Mouse (Mus musculus): ENCODE results near the gene Zfp750. TPM values are rescaled to one million over a fixed set of nuclear protein-coding genes. Genes with fewer than 3 reads are reported as not detected.

Gene Zfp750
- polyA plus RNA-seq, 1 experiment from 2014 or later, result 1.4 TPM

GRCm38 (mm10) chr11:121524191-121524590, 5.1 kb upstream of the Zfp750 start:
- H3K27ac ChIP-seq, result no peak overlapping the region
- WGBS, result 89% methylated on average over 7 of the region's 7 CpGs
- no peak overlapping the region for H3K4me3 ChIP-seq
- H3K27me3 ChIP-seq (ENCODE audit: low read depth, poor library complexity, severe bottlenecking), result no peaks in the 10 kb centered on the region
- H3K36me3 ChIP-seq, result no peaks in the 10 kb centered on the region
- no peaks in the 10 kb centered on the region for H3K9me3 ChIP-seq (replicated peaks)
- DNase-seq (ENCODE audit: low spot score), result no peak
- H3K4me1 ChIP-seq, result 0 out of 2 replicates have a peak, but pooled peaks cover 3% of the 10 kb centered on the region

- Histone ChIP-seq H3K27me3 (ENCODE audit: low read depth, poor library complexity, severe bottlenecking) (no peaks in the 10 kb centered on the region), H3K27ac (no peak overlapping the region), H3K36me3 (no peaks in the 10 kb centered on the region), H3K4me3 (no peak overlapping the region), H3K4me1 (0 out of 2 replicates have a peak, but pooled peaks cover 4% of the 10 kb centered on the region), H3K9me3 (replicated peaks) (no peaks in the 10 kb centered on the region)
- no peak for DNase-seq (ENCODE audit: low spot score)
- 89% methylated on average over 4 of the region's 4 CpGs for WGBS
Measured at GRCm38 (mm10) chr11:121522156-121522762, 3.1 kb upstream of the Zfp750 start.

GRCm38 (mm10) chr11:121520761-121521160, 1.6 kb upstream of the Zfp750 start:
- no peak overlapping the region for H3K4me3 ChIP-seq
- no peaks in the 10 kb centered on the region for H3K27me3 ChIP-seq (ENCODE audit: low read depth, poor library complexity, severe bottlenecking)
- 0 out of 2 replicates have a peak, but pooled peaks cover 4% of the 10 kb centered on the region for H3K4me1 ChIP-seq
- no peak for DNase-seq (ENCODE audit: low spot score)
- no peaks in the 10 kb centered on the region for H3K36me3 ChIP-seq
- H3K9me3 ChIP-seq (replicated peaks), result no peaks in the 10 kb centered on the region
- no peak overlapping the region for H3K27ac ChIP-seq
- 86% methylated on average over 2 of the region's 2 CpGs for WGBS

GRCm38 (mm10) chr11:121519703-121520102, 570 bp upstream of the Zfp750 start:
- no peak overlapping the region for H3K4me3 ChIP-seq
- no peaks in the 10 kb centered on the region for H3K36me3 ChIP-seq
- no peak overlapping the region for H3K27ac ChIP-seq
- H3K27me3 ChIP-seq (ENCODE audit: low read depth, poor library complexity, severe bottlenecking), result no peaks in the 10 kb centered on the region
- H3K4me1 ChIP-seq, result 0 out of 2 replicates have a peak, but pooled peaks cover 4% of the 10 kb centered on the region
- no peak for DNase-seq (ENCODE audit: low spot score)
- WGBS, result 83% methylated on average over 7 of the region's 7 CpGs
- H3K9me3 ChIP-seq (replicated peaks), result no peaks in the 10 kb centered on the region

- no peak for DNase-seq (ENCODE audit: low spot score)
- 0 out of 2 replicates have a peak, but pooled peaks cover 4% of the 10 kb centered on the region for H3K4me1 ChIP-seq
- no peak overlapping the region for H3K27ac ChIP-seq
- H3K4me3 ChIP-seq, result no peak overlapping the region
- WGBS, result 82% methylated on average over 17 of the region's 17 CpGs
- no peaks in the 10 kb centered on the region for H3K36me3 ChIP-seq
- no peaks in the 10 kb centered on the region for H3K27me3 ChIP-seq (ENCODE audit: low read depth, poor library complexity, severe bottlenecking)
- H3K9me3 ChIP-seq (replicated peaks), result no peaks in the 10 kb centered on the region
Measured at GRCm38 (mm10) chr11:121517687-121518465, 1.3 kb downstream of the Zfp750 start.

GRCm38 (mm10) chr11:121516906-121517305, 2.2 kb downstream of the Zfp750 start:
- WGBS, result 90% methylated on average over 3 of the region's 3 CpGs
- Histone ChIP-seq H3K4me3 (no peak overlapping the region), H3K27ac (no peak overlapping the region), H3K27me3 (ENCODE audit: low read depth, poor library complexity, severe bottlenecking) (no peaks in the 10 kb centered on the region), H3K4me1 (0 out of 2 replicates have a peak, but pooled peaks cover 4% of the 10 kb centered on the region), H3K36me3 (no peaks in the 10 kb centered on the region), H3K9me3 (replicated peaks) (no peaks in the 10 kb centered on the region)
- DNase-seq (ENCODE audit: low spot score), result no peak

- no peaks in the 10 kb centered on the region for H3K36me3 ChIP-seq
- H3K4me1 ChIP-seq, result 0 out of 2 replicates have a peak, but pooled peaks cover 4% of the 10 kb centered on the region
- H3K27me3 ChIP-seq (ENCODE audit: low read depth, poor library complexity, severe bottlenecking), result no peaks in the 10 kb centered on the region
- H3K9me3 ChIP-seq (replicated peaks), result no peaks in the 10 kb centered on the region
- WGBS, result 88% methylated on average over 9 of the region's 9 CpGs
- no peak overlapping the region for H3K27ac ChIP-seq
- no peak overlapping the region for H3K4me3 ChIP-seq
- no peak for DNase-seq (ENCODE audit: low spot score)
Measured at GRCm38 (mm10) chr11:121515996-121516395, 3.1 kb downstream of the Zfp750 start.

GRCm38 (mm10) chr11:121512896-121513572, 6.1 kb downstream of the Zfp750 start:
- no peak overlapping the region for H3K4me3 ChIP-seq
- DNase-seq (ENCODE audit: low spot score), result no peak
- 93% methylated on average over 8 of the region's 8 CpGs for WGBS
- peaks cover 4% of the 10 kb centered on the region; the same call in 1 of the 2 replicates for H3K4me1 ChIP-seq
- H3K27me3 ChIP-seq (ENCODE audit: low read depth, poor library complexity, severe bottlenecking), result no peaks in the 10 kb centered on the region
- H3K27ac ChIP-seq, result no peak overlapping the region
- H3K9me3 ChIP-seq (replicated peaks), result no peaks in the 10 kb centered on the region
- no peaks in the 10 kb centered on the region for H3K36me3 ChIP-seq

- 77% methylated on average over 9 of the region's 9 CpGs for WGBS
- DNase-seq (ENCODE audit: low spot score), result no peak
- Histone ChIP-seq H3K9me3 (replicated peaks) (no peaks in the 10 kb centered on the region), H3K27ac (no peak overlapping the region), H3K36me3 (peaks cover 5% of the 10 kb centered on the region), H3K27me3 (ENCODE audit: low read depth, poor library complexity, severe bottlenecking) (no peaks in the 10 kb centered on the region), H3K4me3 (no peak overlapping the region), H3K4me1 (peaks cover 4% of the 10 kb centered on the region; the same call in 1 of the 2 replicates)
Measured at GRCm38 (mm10) chr11:121510512-121511246, 8.5 kb downstream of the Zfp750 start.

GRCm38 (mm10) chr11:121508478-121508877, 10.7 kb downstream of the Zfp750 start:
- Histone ChIP-seq H3K27ac (no peak overlapping the region), H3K9me3 (replicated peaks) (no peaks in the 10 kb centered on the region), H3K4me3 (no peak overlapping the region), H3K27me3 (ENCODE audit: low read depth, poor library complexity, severe bottlenecking) (no peaks in the 10 kb centered on the region), H3K4me1 (peaks cover 4% of the 10 kb centered on the region; the same call in 1 of the 2 replicates), H3K36me3 (peaks cover 21% of the 10 kb centered on the region)
- 89% methylated on average over 4 of the region's 4 CpGs for WGBS
- no peak for DNase-seq (ENCODE audit: low spot score)

GRCm38 (mm10) chr11:121502000-121502860, 16.9 kb downstream of the Zfp750 start:
- no peak overlapping the region for H3K27ac ChIP-seq

GRCm38 (mm10) chr11:121501525-121501924, 17.6 kb downstream of the Zfp750 start:
- Histone ChIP-seq H3K36me3 (peaks cover 75% of the 10 kb centered on the region), H3K9me3 (replicated peaks) (no peaks in the 10 kb centered on the region), H3K27me3 (ENCODE audit: low read depth, poor library complexity, severe bottlenecking) (no peaks in the 10 kb centered on the region), H3K4me1 (no peaks in the 10 kb centered on the region), H3K4me3 (no peak overlapping the region), H3K27ac (no peak overlapping the region)
- 92% methylated on average over 4 of the region's 4 CpGs for WGBS
- DNase-seq (ENCODE audit: low spot score), result no peak

More at GRCm38 (mm10) chr11:121502000-121502860, 16.9 kb downstream of the Zfp750 start:
- Histone ChIP-seq H3K9me3 (replicated peaks) (no peaks in the 10 kb centered on the region), H3K4me1 (no peaks in the 10 kb centered on the region), H3K27me3 (ENCODE audit: low read depth, poor library complexity, severe bottlenecking) (no peaks in the 10 kb centered on the region), H3K4me3 (no peak overlapping the region), H3K36me3 (peaks cover 68% of the 10 kb centered on the region)
- 88% methylated on average over 4 of the region's 4 CpGs for WGBS
- no peak for DNase-seq (ENCODE audit: low spot score)
